Mouse (Mus musculus) macrophage (primary cell): ENCODE measurements around the gene Fgf4. TPM values are rescaled to one million over a fixed set of nuclear protein-coding genes. Genes with fewer than 3 reads are reported as not detected.

Source experiments
- H3K27ac ChIP-seq: fragments of 350-480 bp; formaldehyde crosslinking; 2 replicates; pipeline ENCODE4 v1.9.0; 2021
- H3K36me3 ChIP-seq: fragments of 350-480 bp; formaldehyde crosslinking; 2 replicates; pipeline ENCODE4 v1.9.0; 2021; ENCODE audit errors: inconsistent target
- H3K4me3 ChIP-seq: fragments of 350-480 bp; formaldehyde crosslinking; 2 replicates; pipeline ENCODE4 v1.9.0; 2021; ENCODE audit errors: inconsistent target
- H3K79me2 ChIP-seq: fragments of 350-480 bp; formaldehyde crosslinking; 2 replicates; pipeline ENCODE4 v1.9.0; 2021; ENCODE audit errors: inconsistent target
- WGBS: methylation state at CpG from one replicate; pipeline ENCODE4 v1.1.7; 2026; ENCODE audit warnings: inconsistent platforms; ENCODE audit not compliant: missing documents; 5-methylcytosine and 5-hydroxymethylcytosine counted together
- polyA plus RNA-seq: library from polyadenylated mRNA; stranded (reverse); fragments of 250-400 nt; gene quantifications from 3 replicates; pipeline ENCODE4 v1.2.4, GENCODE M21; 2018; ENCODE audit warnings: inconsistent platforms
- total RNA-seq, 78 experiments: library from RNA; depleted of rRNA; stranded (reverse); fragments of 250-400 nt; gene quantifications; 1 replicate in 9 of 78; 2 replicates in 24 of 78; 3 replicates in 43 of 78; 4 replicates in 2 of 78; pipeline ENCODE4 v1.2.4; 2018; ENCODE audit warnings: inconsistent platforms in 56 of 78

Gene Fgf4
- total RNA-seq (2018; cell fraction: chromatin; rRNA removed), result not detected
- not detected for total RNA-seq (2018; cell fraction: cytosol; rRNA removed)
- total RNA-seq (2018; cell fraction: nucleus; rRNA removed), result not detected
- polyA plus RNA-seq, result not detected in 3 replicates

DNA sequence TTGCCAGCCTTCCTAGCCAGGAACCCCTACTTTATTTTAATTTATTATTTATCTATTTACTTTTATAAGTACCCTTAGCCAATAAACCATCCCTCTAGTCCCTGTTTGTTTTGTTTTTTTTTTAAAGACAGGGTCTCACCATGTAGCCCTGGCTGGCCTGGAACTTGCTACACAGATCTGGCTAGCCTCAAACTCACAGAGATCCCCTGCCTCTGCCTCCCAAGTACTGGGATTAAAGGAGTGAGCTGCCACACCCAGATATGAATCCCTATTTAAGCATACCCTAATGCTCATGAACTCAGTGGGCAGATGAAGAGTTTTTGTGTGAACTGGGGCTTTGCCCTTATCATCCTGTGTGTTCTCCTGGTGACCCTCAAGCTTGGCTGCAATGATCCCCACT, at the start of gene Fgf4:
Fgf4 (plus strand) TSS at position 301 of the 400 bp plus-strand sequence.
- H3K27ac ChIP-seq, result no peak within 1 kb of the TSS
- H3K4me3 ChIP-seq, result no peak within 1 kb of the TSS
- no peaks in the 10 kb centered on the region for H3K79me2 ChIP-seq
- H3K36me3 ChIP-seq, result no peaks in the 10 kb centered on the region

GRCm38 (mm10) chr7:144798471-144798870, 48.7 kb upstream of the Fgf4 start:
- 67% methylated on average over 1 of the region's 1 CpGs for WGBS
- Histone ChIP-seq H3K27ac (no peak overlapping the region), H3K79me2 (no peaks in the 10 kb centered on the region), H3K36me3 (no peaks in the 10 kb centered on the region), H3K4me3 (no peak overlapping the region)

DNA sequence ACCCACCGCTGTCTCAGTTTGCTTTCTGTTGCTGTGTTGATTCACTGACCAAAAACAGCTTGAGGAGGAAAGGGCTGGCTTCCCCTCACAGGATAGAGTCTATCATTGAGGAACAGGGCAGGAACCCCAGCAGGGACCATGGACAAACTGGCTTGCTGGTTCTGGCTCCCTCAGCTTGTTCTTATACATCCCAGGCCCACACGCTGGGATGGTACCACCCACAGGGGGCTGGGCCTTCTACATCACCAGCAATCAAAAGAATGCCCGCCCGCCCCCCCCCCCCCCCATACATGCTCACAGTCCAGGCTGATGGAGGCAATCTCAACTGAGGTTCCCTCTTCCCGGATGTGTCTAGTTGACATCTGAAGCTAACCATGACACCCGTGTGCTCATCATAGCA, 40.1 kb upstream of the Fgf4 start:
- 87% methylated on average over 4 of the region's 6 CpGs for WGBS
- Histone ChIP-seq H3K36me3 (no peaks in the 10 kb centered on the region), H3K79me2 (no peaks in the 10 kb centered on the region), H3K4me3 (no peak overlapping the region), H3K27ac (no peak overlapping the region)

GRCm38 (mm10) chr7:144807976-144808577, 39.1 kb upstream of the Fgf4 start:
- no peak overlapping the region for H3K27ac ChIP-seq
- no peaks in the 10 kb centered on the region for H3K36me3 ChIP-seq
- no peaks in the 10 kb centered on the region for H3K79me2 ChIP-seq
- H3K4me3 ChIP-seq, result no peak overlapping the region
- WGBS, result 73% methylated on average over 4 of the region's 4 CpGs

GRCm38 (mm10) chr7:144811521-144811920, 35.6 kb upstream of the Fgf4 start:
- 86% methylated on average over 4 of the region's 4 CpGs for WGBS
- no peaks in the 10 kb centered on the region for H3K36me3 ChIP-seq
- H3K27ac ChIP-seq, result no peak overlapping the region
- no peak overlapping the region for H3K4me3 ChIP-seq
- H3K79me2 ChIP-seq, result no peaks in the 10 kb centered on the region

DNA sequence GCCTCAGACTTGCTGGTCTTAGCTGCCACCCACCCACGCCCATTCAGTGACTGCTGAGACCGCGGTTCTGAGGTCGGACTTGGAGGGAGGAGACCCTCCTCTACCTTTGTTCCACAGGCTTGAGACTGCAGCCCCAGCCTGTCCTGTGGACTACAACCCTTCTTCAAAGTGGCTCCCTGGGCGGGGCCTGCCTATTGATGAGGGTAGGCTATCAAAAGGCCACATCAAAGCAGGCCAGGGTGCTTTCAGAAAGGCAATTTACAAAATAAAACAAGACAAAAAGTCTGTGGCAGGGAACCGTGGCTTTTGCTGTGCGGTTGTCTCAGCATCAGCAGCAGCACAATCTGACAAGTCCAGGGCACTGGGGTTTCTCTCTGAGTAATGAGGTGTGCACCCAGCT, 25.3 kb upstream of the Fgf4 start:
- 70% methylated on average over 7 of the region's 7 CpGs for WGBS
- no peak overlapping the region for H3K4me3 ChIP-seq
- no peaks in the 10 kb centered on the region for H3K79me2 ChIP-seq
- no peaks in the 10 kb centered on the region for H3K36me3 ChIP-seq
- H3K27ac ChIP-seq, result no peak overlapping the region

GRCm38 (mm10) chr7:144823988-144824387, 23.2 kb upstream of the Fgf4 start:
- Histone ChIP-seq H3K27ac (no peak overlapping the region), H3K79me2 (no peaks in the 10 kb centered on the region), H3K36me3 (no peaks in the 10 kb centered on the region), H3K4me3 (no peak overlapping the region)
- 82% methylated on average over 2 of the region's 2 CpGs for WGBS

GRCm38 (mm10) chr7:144828369-144828768, 18.8 kb upstream of the Fgf4 start:
- Histone ChIP-seq H3K27ac (no peak overlapping the region), H3K79me2 (no peaks in the 10 kb centered on the region), H3K36me3 (no peaks in the 10 kb centered on the region), H3K4me3 (no peak overlapping the region)
- 85% methylated on average over 11 of the region's 11 CpGs for WGBS

DNA sequence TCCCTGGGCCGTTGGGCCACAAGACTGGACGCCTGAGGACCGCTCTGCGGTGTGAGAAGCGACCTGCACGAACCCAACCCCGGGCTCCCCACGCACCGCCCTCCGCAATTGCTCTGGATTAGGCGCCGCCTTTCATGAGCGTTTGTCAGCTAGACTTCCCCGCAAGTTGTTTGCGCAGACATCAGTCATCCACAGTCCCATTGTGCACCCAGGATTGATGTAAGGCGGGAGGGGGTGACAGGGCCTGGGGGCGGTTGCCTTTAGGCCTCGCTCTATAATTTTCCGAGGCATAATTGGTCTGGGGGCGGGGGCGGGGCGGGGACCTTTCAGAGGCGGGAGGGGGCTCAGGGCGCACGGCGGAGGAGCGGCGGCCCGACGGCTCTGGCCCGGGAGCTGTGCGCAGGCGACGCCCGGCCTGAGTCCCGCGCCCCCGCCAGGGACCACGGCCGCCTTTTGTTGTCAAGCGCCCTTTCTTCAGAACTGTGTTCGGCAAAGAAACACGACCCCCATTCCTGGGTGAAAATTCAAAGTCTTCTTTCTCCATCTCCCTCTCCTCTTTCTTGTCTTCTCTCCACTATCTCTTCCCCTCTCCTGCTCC, 9.2 kb upstream of the Fgf4 start, which contains the start of gene Fgf3:
Fgf3 (plus strand) TSS at position 193 of the 598 bp plus-strand sequence.
- no peaks in the 10 kb centered on the region for H3K36me3 ChIP-seq
- no peak within 1 kb of the TSS for H3K27ac ChIP-seq
- H3K79me2 ChIP-seq, result no peaks in the 10 kb centered on the region
- 12% methylated on average over 43 of the region's 43 CpGs for WGBS
- H3K4me3 ChIP-seq, result no peak within 1 kb of the TSS

DNA sequence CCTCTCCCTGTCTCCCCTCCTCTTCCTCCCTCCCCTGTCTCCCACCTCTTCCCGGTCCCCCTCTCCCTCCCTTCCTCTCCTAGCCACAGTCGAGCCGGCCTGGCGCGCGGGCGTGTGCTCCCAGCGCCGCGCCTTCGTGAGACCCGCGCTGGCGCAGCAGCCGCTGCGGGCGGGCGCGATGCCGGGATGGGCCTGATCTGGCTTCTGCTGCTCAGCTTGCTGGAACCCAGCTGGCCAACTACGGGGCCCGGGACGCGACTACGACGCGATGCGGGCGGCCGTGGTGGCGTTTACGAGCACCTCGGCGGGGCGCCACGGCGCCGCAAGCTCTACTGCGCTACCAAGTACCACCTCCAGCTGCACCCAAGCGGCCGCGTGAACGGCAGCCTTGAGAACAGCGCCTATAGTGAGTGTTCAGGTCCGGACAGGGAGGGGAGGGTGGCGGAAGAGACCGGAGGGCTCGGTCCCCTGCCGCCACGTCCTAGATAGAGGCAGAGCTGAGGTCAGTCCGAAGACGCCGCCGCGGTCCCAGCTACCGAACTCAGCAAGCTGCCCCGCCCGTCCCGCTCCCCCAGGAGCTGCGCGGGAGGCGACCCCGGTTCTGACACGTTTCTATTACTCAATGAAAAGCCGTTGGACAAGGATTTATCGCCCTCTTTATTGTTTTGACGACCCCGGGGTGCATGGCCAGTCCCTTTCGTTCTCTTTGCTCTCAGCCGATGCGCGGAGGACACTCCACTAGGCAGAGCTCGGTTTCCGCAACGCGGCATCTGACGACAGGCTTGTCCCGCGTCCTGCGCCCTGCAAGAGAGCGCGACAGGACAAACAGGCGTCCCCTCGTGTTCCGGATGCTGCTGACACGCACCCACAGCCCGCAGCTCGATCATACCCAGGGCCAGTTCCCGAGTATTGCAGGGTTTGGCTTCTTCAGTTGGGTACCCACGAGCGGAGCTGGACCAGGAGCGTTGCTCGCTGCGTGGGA, 8.4 kb upstream of the Fgf4 start:
- Histone ChIP-seq H3K79me2 (no peaks in the 10 kb centered on the region), H3K4me3 (no peak overlapping the region)
- WGBS, result 1% methylated on average over 88 of the region's 94 CpGs

DNA sequence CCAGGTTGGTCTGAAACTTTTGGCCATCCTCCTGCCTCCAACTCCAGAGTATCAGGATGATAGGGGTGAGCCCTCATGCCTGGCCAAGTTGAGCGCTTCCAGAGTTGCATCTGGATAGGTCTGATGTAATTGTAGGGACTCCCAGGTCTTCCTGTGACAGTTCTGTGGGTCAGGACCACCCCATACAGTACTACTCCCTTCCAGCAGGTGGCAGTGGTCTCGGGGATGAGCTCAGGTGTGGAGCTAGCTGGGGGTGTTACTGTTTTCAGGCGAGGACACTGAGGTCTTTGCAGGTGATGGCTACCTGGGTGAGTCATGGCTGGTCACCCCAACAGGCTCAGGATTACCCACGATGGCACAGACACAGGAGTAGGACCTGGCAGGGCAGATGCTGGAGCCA, 1.0 kb upstream of the Fgf4 start:
- H3K27ac ChIP-seq, result no peak overlapping the region
- H3K4me3 ChIP-seq, result no peak overlapping the region
- WGBS, result 23% methylated on average over 4 of the region's 4 CpGs
- no peaks in the 10 kb centered on the region for H3K79me2 ChIP-seq
- no peaks in the 10 kb centered on the region for H3K36me3 ChIP-seq

More for the DNA sequence above, 8.4 kb upstream of the Fgf4 start:
- H3K27ac ChIP-seq, result no peak overlapping the region
- H3K36me3 ChIP-seq, result no peaks in the 10 kb centered on the region

GRCm38 (mm10) chr7:144851321-144851720, 4.2 kb downstream of the Fgf4 start:
- no peak overlapping the region for H3K27ac ChIP-seq
- no peak overlapping the region for H3K4me3 ChIP-seq
- H3K79me2 ChIP-seq, result no peaks in the 10 kb centered on the region
- no peaks in the 10 kb centered on the region for H3K36me3 ChIP-seq
- 77% methylated on average over 3 of the region's 3 CpGs for WGBS

- WGBS, result 82% methylated on average over 3 of the region's 3 CpGs
- H3K27ac ChIP-seq, result no peak overlapping the region
- no peak overlapping the region for H3K4me3 ChIP-seq
- H3K36me3 ChIP-seq, result no peaks in the 10 kb centered on the region
- H3K79me2 ChIP-seq, result no peaks in the 10 kb centered on the region
These were observed 7.8 kb downstream of the Fgf4 start for GRCm38 (mm10) chr7:144854966-144855365.

- H3K27ac ChIP-seq, result no peak overlapping the region
- no peak overlapping the region for H3K4me3 ChIP-seq
- 60% methylated on average over 7 of the region's 7 CpGs for WGBS
- no peaks in the 10 kb centered on the region for H3K79me2 ChIP-seq
- H3K36me3 ChIP-seq, result no peaks in the 10 kb centered on the region
These were observed 10.0 kb downstream of the Fgf4 start for GRCm38 (mm10) chr7:144857158-144857557.
